Mouse (Mus musculus) embryonic facial prominence, embryonic 14.5 days (tissue): ENCODE results near the gene Dclk2. TPM values are rescaled to one million over a fixed set of nuclear protein-coding genes. Genes with fewer than 3 reads are reported as not detected.

Source experiments
- ATAC-seq: fragments of 200-750 bp; cut with Nextera tagmentation; 2 replicates; pipeline ENCODE4 v1.8.0; 2017; ENCODE audit warnings: low read depth, moderate number of reproducible peaks, moderate TSS enrichment
- DNase-seq: peaks from one replicate; pipeline ENCODE4 v3.0.0-alpha.2; 2015; ENCODE audit warnings: low spot score
- H3K27ac ChIP-seq: fragments of 300-500 bp; sonication (generic); replicated peaks from 2 replicates; pipeline ENCODE4 v1.5.1; 2014; ENCODE audit warnings: low read depth, mild to moderate bottlenecking, low read length, moderate library complexity
- H3K27me3 ChIP-seq: fragments of 300-500 bp; sonication (generic); replicated peaks from 2 replicates; pipeline ENCODE4 v1.6.1; 2014; ENCODE audit warnings: low read length; ENCODE audit not compliant: control insufficient read depth, insufficient read depth
- H3K36me3 ChIP-seq: fragments of 300-500 bp; sonication (generic); 2 replicates; pipeline ENCODE4 v1.6.1; 2014; ENCODE audit warnings: low read length, mixed read lengths; ENCODE audit not compliant: control insufficient read depth, insufficient read depth
- H3K4me1 ChIP-seq: fragments of 300-500 bp; sonication (generic); 2 replicates; pipeline ENCODE4 v1.6.1; 2014; ENCODE audit warnings: antibody characterized with exemption, low read length; ENCODE audit not compliant: control insufficient read depth, insufficient read depth
- H3K4me2 ChIP-seq: fragments of 300-500 bp; sonication (generic); 2 replicates; pipeline ENCODE4 v1.6.1; 2014; ENCODE audit warnings: low read depth, mild to moderate bottlenecking, low read length, moderate library complexity, mixed read lengths
- H3K4me3 ChIP-seq: fragments of 300-500 bp; sonication (generic); 2 replicates; pipeline ENCODE4 v1.5.1; 2014; ENCODE audit warnings: low read depth, mild to moderate bottlenecking, low read length
- H3K9ac ChIP-seq: fragments of 300-500 bp; sonication (generic); 2 replicates; pipeline ENCODE4 v1.6.1; 2014; ENCODE audit warnings: low read depth, mild to moderate bottlenecking, low read length, moderate library complexity, mixed read lengths
- H3K9me3 ChIP-seq: fragments of 300-500 bp; sonication (generic); 2 replicates; pipeline ENCODE4 v1.6.1; 2016; ENCODE audit warnings: low read length; ENCODE audit not compliant: control insufficient read depth
- WGBS: fragments of 180-500 bp; shearing (Covaris S2); extraction: QIAGEN DNeasy Blood & Tissue Kit; methylation state at CpG from one replicate; pipeline ENCODE4 v1.1.7; 2014; 5-methylcytosine and 5-hydroxymethylcytosine counted together
- polyA plus RNA-seq: library from polyadenylated mRNA; unstranded; fragments of >200 nt; fragmentation: Nextera tagmentation; extraction: Ambion mirVana; gene quantifications from 2 replicates; pipeline ENCODE4 v1.2.1, GENCODE M21; 2014

Dclk2 gene
- polyA plus RNA-seq, 1 experiment from 2014 or later = 9.9 TPM

- Histone ChIP-seq H3K4me1 (0 out of 2 replicates have a peak, but pooled peaks cover 3% of the 10 kb centered on the region), H3K4me2 (no peak overlapping the region), H3K36me3 (no peaks in the 10 kb centered on the region), H3K27me3 (no peaks in the 10 kb centered on the region), H3K4me3 (no peak overlapping the region), H3K27ac (no peak overlapping the region), H3K9me3 (peaks cover 3% of the 10 kb centered on the region; the same call in 1 of the 2 replicates), H3K9ac (no peak overlapping the region)
- DNase-seq = no peak
- no peak for ATAC-seq
- 92% methylated on average over 6 of the region's 6 CpGs for WGBS
Measured at GRCm38 (mm10) chr3:86883985-86884384, 36.7 kb downstream of the Dclk2 start.

DNA sequence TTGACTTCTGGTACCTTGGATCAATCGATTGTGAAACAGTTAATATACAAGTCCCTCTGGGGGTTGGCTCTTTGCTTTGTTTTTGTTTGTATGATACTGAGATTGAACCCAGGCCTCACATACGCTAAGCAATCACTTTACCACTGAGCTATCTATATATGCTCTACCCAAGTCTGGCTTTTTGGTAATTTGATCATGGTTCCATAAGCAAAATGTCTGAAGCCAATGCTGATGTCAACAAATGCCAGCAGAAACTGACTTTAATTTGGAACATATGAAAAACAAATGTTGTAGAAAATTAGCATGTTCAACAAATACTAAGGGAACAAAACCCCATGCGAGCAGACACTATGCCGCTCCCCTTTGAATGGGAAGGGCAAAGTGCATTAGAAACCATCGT is 44.7 kb downstream of the Dclk2 start:
- no peak overlapping the region for H3K4me2 ChIP-seq

GRCm38 (mm10) chr3:86873092-86873600 is 47.5 kb downstream of the Dclk2 start:
- Histone ChIP-seq H3K27me3 (no peaks in the 10 kb centered on the region), H3K36me3 (no peaks in the 10 kb centered on the region), H3K27ac (no peak overlapping the region), H3K9ac (no peak overlapping the region), H3K4me1 (peaks cover 4% of the 10 kb centered on the region; the same call in 1 of the 2 replicates), H3K4me3 (no peak overlapping the region), H3K9me3 (no peaks in the 10 kb centered on the region), H3K4me2 (no peak overlapping the region)
- DNase-seq (no peak), ATAC-seq (0 out of 2 replicates have a peak, but pooled peaks have one; percentile 22)
- 81% methylated on average over 6 of the region's 6 CpGs for WGBS

More for the DNA sequence above, 44.7 kb downstream of the Dclk2 start:
- no peaks in the 10 kb centered on the region for H3K9me3 ChIP-seq
- no peak overlapping the region for H3K9ac ChIP-seq
- ATAC-seq (no peak), DNase-seq (peak; percentile 74)
- no peaks in the 10 kb centered on the region for H3K36me3 ChIP-seq
- peaks cover 4% of the 10 kb centered on the region; the same call in 1 of the 2 replicates for H3K4me1 ChIP-seq
- no peak overlapping the region; the same call in 1 of the 2 replicates for H3K27ac ChIP-seq
- WGBS = 43% methylated on average over 5 of the region's 5 CpGs
- no peaks in the 10 kb centered on the region for H3K27me3 ChIP-seq
- no peak overlapping the region for H3K4me3 ChIP-seq

GRCm38 (mm10) chr3:86870952-86871351 is 49.7 kb downstream of the Dclk2 start:
- H3K9me3 ChIP-seq = no peaks in the 10 kb centered on the region
- H3K4me1 ChIP-seq = peaks cover 4% of the 10 kb centered on the region; the same call in 1 of the 2 replicates
- DNase-seq (no peak), ATAC-seq (no peak)
- 61% methylated on average over 6 of the region's 6 CpGs for WGBS
- no peak overlapping the region for H3K9ac ChIP-seq
- H3K4me3 ChIP-seq = no peak overlapping the region
- no peak overlapping the region for H3K4me2 ChIP-seq
- no peaks in the 10 kb centered on the region for H3K36me3 ChIP-seq
- H3K27ac ChIP-seq = 0 out of 2 replicates have a peak overlapping the region, but pooled peaks have one; percentile 15
- no peaks in the 10 kb centered on the region for H3K27me3 ChIP-seq

DNA sequence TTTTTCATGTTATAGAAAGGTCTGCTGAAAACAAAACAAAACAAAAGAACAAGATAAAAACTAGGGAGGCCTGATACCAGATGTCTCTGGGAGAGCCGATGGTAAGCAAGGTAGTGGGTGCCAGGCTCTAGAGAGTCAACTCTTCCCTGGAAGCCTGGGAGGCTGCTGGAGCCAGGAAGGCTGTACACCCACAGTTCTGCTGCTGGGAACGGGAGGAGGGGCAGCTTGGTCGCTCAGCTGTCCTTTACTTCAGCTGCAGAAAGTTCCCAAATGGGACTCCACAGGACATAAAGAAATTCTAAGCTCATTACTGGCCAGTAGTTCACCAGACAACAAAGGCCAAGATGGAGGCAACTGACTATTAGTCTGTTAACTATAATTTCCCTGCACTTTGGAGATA is 50.2 kb downstream of the Dclk2 start:
- peaks cover 4% of the 10 kb centered on the region; the same call in 1 of the 2 replicates for H3K4me1 ChIP-seq
- no peak overlapping the region for H3K27ac ChIP-seq
- ATAC-seq (no peak), DNase-seq (no peak)
- 55% methylated on average over 3 of the region's 3 CpGs for WGBS
- H3K4me3 ChIP-seq = no peak overlapping the region
- no peak overlapping the region for H3K4me2 ChIP-seq
- no peak overlapping the region for H3K9ac ChIP-seq
- H3K36me3 ChIP-seq = no peaks in the 10 kb centered on the region
- H3K9me3 ChIP-seq = no peaks in the 10 kb centered on the region
- no peaks in the 10 kb centered on the region for H3K27me3 ChIP-seq

- Histone ChIP-seq H3K4me1 (peaks cover 4% of the 10 kb centered on the region; the same call in 1 of the 2 replicates), H3K4me2 (no peak overlapping the region), H3K36me3 (no peaks in the 10 kb centered on the region), H3K4me3 (no peak overlapping the region), H3K9me3 (no peaks in the 10 kb centered on the region), H3K27me3 (no peaks in the 10 kb centered on the region), H3K9ac (no peak overlapping the region), H3K27ac (no peak overlapping the region)
- no peak for DNase-seq
- WGBS = 88% methylated on average over 3 of the region's 3 CpGs
- ATAC-seq = no peak
Measured at GRCm38 (mm10) chr3:86868721-86869120, 51.9 kb downstream of the Dclk2 start.

DNA sequence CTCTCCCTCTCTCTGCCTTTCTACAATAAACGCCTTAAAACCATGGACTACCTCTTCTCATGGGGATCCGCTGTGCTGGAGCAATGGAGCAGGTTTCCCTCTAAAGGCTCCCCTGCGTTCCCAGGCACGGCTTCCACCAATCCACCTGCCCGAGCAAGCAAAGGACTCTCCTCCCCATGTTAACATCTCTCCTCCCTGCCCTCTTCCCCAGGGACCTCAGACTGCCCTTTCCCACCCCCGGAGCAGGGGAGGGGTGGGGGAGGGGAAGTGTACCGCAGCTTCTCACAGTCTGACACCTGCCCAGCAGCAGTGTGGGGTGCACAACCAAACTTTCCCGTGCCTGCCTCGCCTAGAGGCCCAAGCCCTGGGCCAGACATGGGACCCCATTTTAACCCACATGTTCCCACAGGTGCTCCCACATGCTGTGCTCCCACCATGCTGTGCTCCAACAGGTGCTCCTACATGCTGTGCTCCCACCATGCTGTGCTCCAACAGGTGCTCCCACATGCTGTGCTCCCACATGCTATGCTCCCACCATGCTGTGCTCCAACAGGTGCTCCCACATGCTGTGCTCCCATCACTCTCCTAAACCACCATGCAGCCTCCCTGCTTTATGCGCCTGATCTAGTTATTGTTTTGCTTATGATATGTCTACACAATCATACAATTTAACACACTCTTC is 57.2 kb downstream of the Dclk2 start:
- H3K4me2 ChIP-seq = no peak overlapping the region
- WGBS = 32% methylated on average over 10 of the region's 10 CpGs

GRCm38 (mm10) chr3:86862939-86863311 is 57.7 kb downstream of the Dclk2 start:
- no peaks in the 10 kb centered on the region for H3K9me3 ChIP-seq
- no peaks in the 10 kb centered on the region for H3K36me3 ChIP-seq
- WGBS = 7% methylated on average over 3 of the region's 3 CpGs
- no peak overlapping the region for H3K4me2 ChIP-seq
- H3K27ac ChIP-seq = no peak overlapping the region
- DNase-seq (peak; percentile 67), ATAC-seq (peak; percentile 85)
- no peaks in the 10 kb centered on the region for H3K27me3 ChIP-seq
- peaks cover 9% of the 10 kb centered on the region for H3K4me1 ChIP-seq
- H3K4me3 ChIP-seq = no peak overlapping the region
- no peak overlapping the region for H3K9ac ChIP-seq

More for the DNA sequence above, 57.2 kb downstream of the Dclk2 start:
- DNase-seq (no peak), ATAC-seq (peak; percentile 41)
- H3K36me3 ChIP-seq = no peaks in the 10 kb centered on the region
- no peak overlapping the region for H3K27ac ChIP-seq
- H3K27me3 ChIP-seq = no peaks in the 10 kb centered on the region
- no peak overlapping the region for H3K4me3 ChIP-seq
- H3K9me3 ChIP-seq = no peaks in the 10 kb centered on the region
- H3K9ac ChIP-seq = no peak overlapping the region
- peaks cover 9% of the 10 kb centered on the region for H3K4me1 ChIP-seq
